ENCODE assay signal across 8 mouse cellular contexts in genomic region chrX:152655796-152656608, GRCm38 (mm10).
DNase-seq lines count a peak whose midpoint lies in the region; ATAC-seq and TF ChIP-seq lines count a peak whose summit lies in the region.

No protein-coding gene starts in this region.

- no peak for TF ChIP-seq POLR2A in limb, embryonic 14.5 days (IDR thresholded peaks at IDR 0.05; ENCODE audit: borderline replicate concordance, extremely low read depth, insufficient read depth, insufficient read length)

- peak overlapping the region; percentile 70 for H3K27ac ChIP-seq in hindbrain, embryonic 14.5 days
- H3K27ac ChIP-seq in limb, embryonic 14.5 days (replicated peaks; ENCODE audit: low read depth, low read length) = no peak overlapping the region

- no peak overlapping the region for H3K4me3 ChIP-seq in hindbrain, embryonic 14.5 days (replicated peaks; ENCODE audit: low read length)
- H3K4me3 ChIP-seq in limb, embryonic 14.5 days (replicated peaks; ENCODE audit: low read length) = no peak overlapping the region

- DNase-seq in embryo, embryonic 11 days = peak; percentile 35
- no peak for DNase-seq in embryo, embryonic 10 days (ENCODE audit: low spot score)
- DNase-seq in hindbrain, embryonic 14.5 days (ENCODE audit: low spot score) = peak; percentile 29
- no peak for DNase-seq in limb, embryonic 14.5 days (ENCODE audit: low spot score)
- DNase-seq in right cerebral cortex, postnatal 25 days = peak; percentile 31
- no peak for DNase-seq in B cell, adult 2 months
- DNase-seq in testis, postnatal 10 days (ENCODE audit: low spot score) = no peak

- ATAC-seq in hindbrain, embryonic 14.5 days (ENCODE audit: low FRiP score) = peak; percentile 93
- ATAC-seq in limb, embryonic 14.5 days (ENCODE audit: low FRiP score, low read depth) = peak; percentile 77
- no peak for ATAC-seq in megakaryocyte, adult 5-6 weeks (ENCODE audit: poor library complexity, severe bottlenecking)

- peak overlapping the region; percentile 30 for H3K4me2 ChIP-seq in hindbrain, embryonic 14.5 days (replicated peaks)
- H3K4me2 ChIP-seq in limb, embryonic 14.5 days (replicated peaks; ENCODE audit: low read depth, low read length, severe bottlenecking) = no peak overlapping the region

- H3K9me3 ChIP-seq in hindbrain, embryonic 14.5 days (ENCODE audit: control insufficient read depth, low read length) = no peaks in the 10 kb centered on the region
- no peaks in the 10 kb centered on the region for H3K9me3 ChIP-seq in limb, embryonic 14.5 days (ENCODE audit: control insufficient read depth, low read length)

- WGBS in hindbrain, embryonic 14.5 days = 28% methylated on average over 8 of the region's 8 CpGs
- 31% methylated on average over 8 of the region's 8 CpGs for WGBS in limb, embryonic 14.5 days

- H3K9ac ChIP-seq in hindbrain, embryonic 14.5 days = no peak overlapping the region
- no peak overlapping the region for H3K9ac ChIP-seq in limb, embryonic 14.5 days (ENCODE audit: low read depth, low read length, severe bottlenecking)

- no peaks in the 10 kb centered on the region for H3K4me1 ChIP-seq in hindbrain, embryonic 14.5 days (replicated peaks; ENCODE audit: control insufficient read depth, insufficient read depth, low read length)
- H3K4me1 ChIP-seq in limb, embryonic 14.5 days (ENCODE audit: control insufficient read depth, insufficient read depth, low read length) = peaks cover 5% of the 10 kb centered on the region; the same call in 1 of the 2 replicates

- no peaks in the 10 kb centered on the region for H3K36me3 ChIP-seq in hindbrain, embryonic 14.5 days (replicated peaks; ENCODE audit: control insufficient read depth, insufficient read depth)
- H3K36me3 ChIP-seq in limb, embryonic 14.5 days (ENCODE audit: control insufficient read depth, insufficient read depth, low read length) = peaks cover 10% of the 10 kb centered on the region

- H3K27me3 ChIP-seq in hindbrain, embryonic 14.5 days (ENCODE audit: control insufficient read depth, insufficient read depth, low read length) = peaks cover 65% of the 10 kb centered on the region
- no peaks in the 10 kb centered on the region; the same call in 1 of the 2 replicates for H3K27me3 ChIP-seq in limb, embryonic 14.5 days (ENCODE audit: control insufficient read depth, insufficient read depth, low read length)

Comparison
In these comparisons a context has a peak if more than half of its experiments do, and no peak if none do; other contexts are left out.
1. DNase-seq: peak in embryo, embryonic 11 days (single experiment), hindbrain, embryonic 14.5 days (single experiment) and right cerebral cortex, postnatal 25 days (single experiment); none in embryo, embryonic 10 days (single experiment), limb, embryonic 14.5 days (single experiment), B cell, adult 2 months (0 of 2) and testis, postnatal 10 days (single experiment).